Comparison of ENCODE assay signal across 21 mouse cellular contexts in the genomic region with DNA sequence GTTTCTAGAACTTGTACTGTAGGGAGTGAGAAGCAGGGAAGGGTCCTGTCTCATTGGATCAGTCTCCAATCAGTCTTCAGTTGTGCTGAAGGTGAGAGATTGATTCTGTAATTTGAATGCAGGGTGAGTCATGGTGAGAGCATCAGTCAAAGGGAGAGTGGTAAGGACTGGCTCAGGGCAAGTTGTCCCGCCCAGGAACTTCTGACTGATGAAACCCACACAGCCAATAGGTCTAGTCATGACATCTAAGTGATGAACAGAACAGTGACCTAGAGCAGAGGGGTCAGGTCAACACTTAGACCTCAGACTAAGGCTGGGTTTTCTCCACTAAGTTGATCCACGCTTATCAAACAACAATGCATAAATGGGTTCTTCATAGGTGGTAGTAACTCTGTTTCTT.
"Had no signal": no experiment of that assay in that cellular context is flagged by ENCODE, and none has a peak within 500 bp of the region (broad histone marks: within the 10 kb centered on the region; RNA-seq: fewer than 3 reads in every experiment).

No protein-coding gene starts in this region.

- DNase-seq: liver, embryonic 13.5 days; liver, postnatal 0 days; lung, adult 2 months; lung, postnatal 14 days; lung, postnatal 36 days; right cerebral cortex, postnatal 25 days; right cerebral cortex, postnatal 4 days; spleen, adult 18-20 months; thymus, adult 18-20 months; thymus, postnatal 14 days; thymus, postnatal 36 days had no signal

- H3K9me3 ChIP-seq: liver, embryonic 13.5 days; liver, embryonic 15.5 days; lung, embryonic 15.5 days; midbrain, embryonic 12.5 days; midbrain, embryonic 15.5 days; neural tube, embryonic 12.5 days; stomach, embryonic 15.5 days had no signal

- H3K9ac ChIP-seq: liver, embryonic 13.5 days; liver, embryonic 15.5 days; liver, postnatal 0 days; lung, embryonic 15.5 days; midbrain, embryonic 12.5 days; midbrain, embryonic 15.5 days; neural tube, embryonic 12.5 days; stomach, embryonic 15.5 days had no signal

- H3K27me3 ChIP-seq: liver, embryonic 13.5 days; liver, embryonic 15.5 days; lung, embryonic 15.5 days; midbrain, embryonic 12.5 days; midbrain, embryonic 15.5 days; neural tube, embryonic 12.5 days; stomach, embryonic 15.5 days had no signal

- H3K36me3 ChIP-seq: liver, embryonic 13.5 days; liver, embryonic 15.5 days; lung, embryonic 15.5 days; midbrain, embryonic 12.5 days; midbrain, embryonic 15.5 days; neural tube, embryonic 12.5 days; stomach, embryonic 15.5 days had no signal

- H3K4me3 ChIP-seq: liver, embryonic 13.5 days; liver, embryonic 15.5 days; lung, embryonic 15.5 days; megakaryocyte, embryonic 14.5 days; midbrain, embryonic 12.5 days; midbrain, embryonic 15.5 days; myocyte; neural tube, embryonic 12.5 days; stomach, embryonic 15.5 days had no signal

- H3K4me2 ChIP-seq: liver, embryonic 13.5 days; liver, embryonic 15.5 days; lung, embryonic 15.5 days; midbrain, embryonic 12.5 days; midbrain, embryonic 15.5 days; neural tube, embryonic 12.5 days; stomach, embryonic 15.5 days had no signal

- H3K27ac ChIP-seq: liver, embryonic 13.5 days; liver, embryonic 15.5 days; lung, embryonic 15.5 days; macrophage; midbrain, embryonic 12.5 days; midbrain, embryonic 15.5 days; neural tube, embryonic 12.5 days; stomach, embryonic 15.5 days had no signal

- ATAC-seq: liver, postnatal 0 days; lung, postnatal 0 days; midbrain, embryonic 15.5 days had no signal

- H3K4me1 ChIP-seq: liver, embryonic 13.5 days; liver, embryonic 15.5 days; megakaryocyte, embryonic 14.5 days; midbrain, embryonic 12.5 days; midbrain, embryonic 15.5 days; neural tube, embryonic 12.5 days; stomach, embryonic 15.5 days had no signal
